Comparison of ENCODE assay signal across 16 mouse cellular contexts in genomic region chr12:88926306-88926705, GRCm38 (mm10).
"Had no signal": no experiment of that assay in that cellular context is flagged by ENCODE, and none has a peak within 500 bp of the region (broad histone marks: within the 10 kb centered on the region; RNA-seq: fewer than 3 reads in every experiment).

No protein-coding gene starts in this region.

- H3K4me3 ChIP-seq: lung, embryonic 15.5 days; megakaryocyte, embryonic 14.5 days; midbrain, embryonic 13.5 days; midbrain, embryonic 15.5 days; neural tube, embryonic 12.5 days had no signal

- H3K27me3 ChIP-seq: lung, embryonic 15.5 days; megakaryocyte, embryonic 14.5 days; midbrain, embryonic 13.5 days; midbrain, embryonic 15.5 days; neural tube, embryonic 12.5 days had no signal

- H3K27ac ChIP-seq: lung, embryonic 15.5 days; macrophage; midbrain, embryonic 13.5 days; midbrain, embryonic 15.5 days; neural tube, embryonic 12.5 days had no signal

- H3K9me3 ChIP-seq: lung, embryonic 15.5 days; megakaryocyte, embryonic 14.5 days; midbrain, embryonic 13.5 days; midbrain, embryonic 15.5 days; neural tube, embryonic 12.5 days had no signal

- H3K9ac ChIP-seq: lung, embryonic 15.5 days; midbrain, embryonic 13.5 days; midbrain, embryonic 15.5 days; neural tube, embryonic 12.5 days had no signal

- ATAC-seq: lung, postnatal 0 days; midbrain, embryonic 13.5 days; midbrain, embryonic 15.5 days had no signal

- H3K4me2 ChIP-seq: lung, embryonic 15.5 days; midbrain, embryonic 11.5 days; midbrain, embryonic 13.5 days; midbrain, embryonic 15.5 days; neural tube, embryonic 12.5 days had no signal

- H3K36me3 ChIP-seq: lung, embryonic 15.5 days; midbrain, embryonic 13.5 days; midbrain, embryonic 15.5 days; neural tube, embryonic 12.5 days had no signal

- DNase-seq: lung, adult 2 months; lung, postnatal 14 days; lung, postnatal 36 days; right cerebral cortex, postnatal 14 days; spleen, adult 18-20 months; thymus, adult 2 months; thymus, postnatal 25 days; thymus, postnatal 4 days had no signal

- H3K4me1 ChIP-seq: lung, embryonic 15.5 days; megakaryocyte, embryonic 14.5 days; neural tube, embryonic 12.5 days had no signal
